Mouse (Mus musculus) E14TG2a.4 (cell line): ENCODE measurements around the gene Ssbp2.

Source experiments
- H3K27me3 ChIP-seq: 2 replicates; pipeline ENCODE4 v1.6.1; 2014; ENCODE audit warnings: low read length, control low read depth; ENCODE audit not compliant: insufficient read depth
- H3K36me3 ChIP-seq: 2 replicates; pipeline ENCODE4 v1.6.1; 2014; ENCODE audit warnings: low read length, control low read depth; ENCODE audit not compliant: insufficient read depth
- H3K4me1 ChIP-seq: replicated peaks from 2 replicates; pipeline ENCODE4 v1.6.1; 2014; ENCODE audit warnings: low read depth, low read length, control low read depth
- H3K4me3 ChIP-seq: replicated peaks from 2 replicates; pipeline ENCODE4 v1.5.1; 2014; ENCODE audit warnings: mild to moderate bottlenecking, low read length
- H3K9me3 ChIP-seq: 2 replicates; pipeline ENCODE4 v1.6.1; 2014; ENCODE audit warnings: low read length, control low read depth
- CTCF ChIP-seq: conservative IDR thresholded peaks from 2 replicates; pipeline ENCODE4 v1.5.1; 2014; ENCODE audit warnings: low read length
- NANOG ChIP-seq: IDR thresholded peaks from 2 replicates; pipeline ENCODE4 v1.6.1; 2014; ENCODE audit warnings: borderline replicate concordance, low read length, mixed read lengths
- POU5F1 ChIP-seq: IDR thresholded peaks from 2 replicates; pipeline ENCODE4 v1.6.1; 2014; ENCODE audit warnings: low read length, borderline replicate concordance

Ssbp2 gene

DNA sequence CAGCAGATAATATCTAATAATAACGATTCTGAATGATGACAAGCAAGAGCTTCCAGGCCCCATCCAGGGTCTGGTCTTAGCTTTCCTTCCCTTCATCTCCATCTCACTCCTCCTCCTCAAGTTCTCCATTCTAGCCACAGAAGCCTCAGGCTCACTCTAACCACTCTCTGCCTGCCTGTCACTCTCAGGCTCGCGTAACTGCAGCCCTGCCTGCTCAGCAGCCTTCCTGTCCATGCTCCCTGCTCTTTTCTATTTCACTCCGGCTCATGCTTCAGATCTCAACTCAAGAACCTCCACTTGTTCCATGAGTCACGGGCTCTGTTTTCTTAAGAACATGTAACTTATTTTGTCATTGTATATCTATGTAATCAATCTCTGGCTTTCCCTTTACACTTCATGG is 286.4 kb downstream of the Ssbp2 start:
- 0 out of 2 replicates have a peak, but pooled peaks cover 3% of the 10 kb centered on the region for H3K4me1 ChIP-seq
- H3K27me3 ChIP-seq: peaks cover 11% of the 10 kb centered on the region
- TF ChIP-seq POU5F1 (no peak), CTCF (no peak), NANOG (no peak)
- H3K4me3 ChIP-seq: no peak overlapping the region
- no peaks in the 10 kb centered on the region for H3K9me3 ChIP-seq
- H3K36me3 ChIP-seq: no peaks in the 10 kb centered on the region

GRCm38 (mm10) chr13:91748401-91748800 is 288.3 kb downstream of the Ssbp2 start:
- H3K36me3 ChIP-seq: no peaks in the 10 kb centered on the region
- no peaks in the 10 kb centered on the region for H3K9me3 ChIP-seq
- no peak overlapping the region for H3K4me3 ChIP-seq
- H3K4me1 ChIP-seq: no peaks in the 10 kb centered on the region
- no peaks in the 10 kb centered on the region for H3K27me3 ChIP-seq
- TF ChIP-seq NANOG (no peak), POU5F1 (no peak), CTCF (no peak)

DNA sequence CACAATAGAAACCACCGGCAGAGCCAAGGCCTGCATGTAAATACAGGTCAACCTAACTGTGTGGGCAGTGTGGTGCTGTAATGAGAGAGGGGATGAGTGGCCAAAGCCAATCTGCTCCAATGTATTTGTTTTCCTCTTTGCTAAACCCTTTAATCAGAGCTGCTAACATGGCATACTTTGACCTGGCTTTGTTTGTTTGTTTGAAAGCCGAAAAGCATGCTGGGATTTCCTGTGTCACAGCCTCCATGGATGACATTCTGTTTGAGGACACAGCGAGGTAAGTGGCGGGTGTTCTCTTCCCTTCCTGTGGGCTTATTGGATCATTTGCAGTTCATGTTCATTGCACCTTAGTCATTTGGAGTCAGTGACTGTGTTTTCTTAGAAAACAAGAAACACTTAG is 289.9 kb downstream of the Ssbp2 start:
- TF ChIP-seq POU5F1 (no peak), CTCF (no peak), NANOG (no peak)

More for the DNA sequence above, 289.9 kb downstream of the Ssbp2 start:
- Histone ChIP-seq H3K4me1 (no peaks in the 10 kb centered on the region), H3K27me3 (no peaks in the 10 kb centered on the region), H3K36me3 (no peaks in the 10 kb centered on the region), H3K9me3 (no peaks in the 10 kb centered on the region), H3K4me3 (no peak overlapping the region)
